Mouse (Mus musculus) thymus, adult 2 months (tissue): Measurements from ENCODE around the gene Gjb1. TPM values are rescaled to one million over a fixed set of nuclear protein-coding genes. Genes with fewer than 3 reads are reported as not detected.
"Not testable (repeated sequence)": the region's sequence is repeated elsewhere in the genome, so short reads cannot be mapped to it uniquely, and the experiment has no call there.

Source experiments
- DNase-seq: peaks from one replicate; pipeline ENCODE4 v3.0.0; 2021
- H3K27ac ChIP-seq: fragments of 200-500 bp; 2 replicates; pipeline ENCODE4 v1.5.1; 2012; ENCODE audit warnings: low read length, control low read depth; ENCODE audit not compliant: control insufficient read depth, insufficient read depth
- H3K27me3 ChIP-seq: fragments of 200-500 bp; 2 replicates; pipeline ENCODE4 v1.6.1; 2012; ENCODE audit warnings: mild to moderate bottlenecking, low read length, moderate library complexity, mixed read lengths; ENCODE audit not compliant: control insufficient read depth, insufficient read depth
- H3K36me3 ChIP-seq: fragments of 200-500 bp; 2 replicates; pipeline ENCODE4 v1.6.1; 2012; ENCODE audit warnings: mild to moderate bottlenecking, low read length, moderate library complexity; ENCODE audit not compliant: control insufficient read depth, insufficient read depth
- H3K4me1 ChIP-seq: fragments of 200-500 bp; replicated peaks from 2 replicates; pipeline ENCODE4 v1.6.1; 2012; ENCODE audit warnings: low read length; ENCODE audit not compliant: control insufficient read depth, insufficient read depth
- H3K4me3 ChIP-seq: fragments of 200-500 bp; 2 replicates; pipeline ENCODE4 v1.5.1; 2012; ENCODE audit warnings: mild to moderate bottlenecking, low read length, control low read depth, moderate library complexity; ENCODE audit not compliant: control insufficient read depth, insufficient read depth
- CTCF ChIP-seq: fragments of 200-500 bp; IDR thresholded peaks from 2 replicates; pipeline ENCODE4 v1.5.1; 2012; ENCODE audit warnings: mild to moderate bottlenecking, control low read depth, low read length, moderate library complexity, borderline replicate concordance; ENCODE audit not compliant: control insufficient read depth, poor library complexity, insufficient read depth; ENCODE audit errors: extremely low read depth
- POLR2A ChIP-seq: fragments of 200-500 bp; IDR thresholded peaks from 2 replicates; pipeline ENCODE4 v1.6.1; 2012; ENCODE audit warnings: mild to moderate bottlenecking, low read length, control low read depth, moderate library complexity; ENCODE audit not compliant: control insufficient read depth, poor library complexity, insufficient read depth; ENCODE audit errors: extremely low read depth
- WGBS: fragments of 180-500 bp; shearing (Covaris S2); methylation state at CpG from one replicate; pipeline ENCODE4 v1.1.7; 2018; 5-methylcytosine and 5-hydroxymethylcytosine counted together
- polyA plus RNA-seq: library from polyadenylated mRNA; depleted of rRNA; stranded (reverse); fragments of >200 nt; gene quantifications from 2 replicates; pipeline ENCODE4 v1.2.3, GENCODE M21; 2012

Gene Gjb1
- polyA plus RNA-seq, 1 experiment, result 0.20 TPM

DNA sequence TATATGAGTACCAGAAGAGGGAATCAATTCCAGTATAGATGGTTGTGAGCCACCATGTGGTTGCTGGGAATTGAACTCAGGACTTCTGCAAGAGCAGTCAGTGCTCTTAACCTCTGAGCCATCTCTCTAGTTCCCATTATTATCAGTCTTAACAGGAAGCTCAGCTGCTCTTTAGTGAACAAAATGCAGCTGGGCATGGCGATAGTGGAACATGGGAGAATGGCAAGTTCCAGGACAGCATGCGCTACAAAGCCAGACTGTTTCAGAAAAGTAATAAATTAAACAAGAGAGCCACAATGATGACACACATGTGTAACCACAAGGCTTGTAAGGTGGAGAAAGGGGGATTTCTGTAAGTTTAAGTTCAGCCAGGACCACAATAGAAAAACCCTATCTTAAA is 30.7 kb upstream of the Gjb1 start:
- Histone ChIP-seq H3K27me3 (no peaks in the 10 kb centered on the region), H3K4me3 (no peak overlapping the region), H3K4me1 (no peaks in the 10 kb centered on the region), H3K36me3 (no peaks in the 10 kb centered on the region), H3K27ac (no peak overlapping the region)
- no peak for DNase-seq
- no peak for TF ChIP-seq POLR2A
- no peak for TF ChIP-seq CTCF
- WGBS, result 72% methylated on average over 2 of the region's 2 CpGs

- WGBS, result 13% methylated on average over 4 of the region's 4 CpGs
- TF ChIP-seq POLR2A (no peak), CTCF (no peak)
Observed at GRCm38 (mm10) chrX:101346475-101346874, 29.7 kb upstream of the Gjb1 start.

GRCm38 (mm10) chrX:101351188-101351587 is 25.0 kb upstream of the Gjb1 start:
- no peak for DNase-seq
- no peak for TF ChIP-seq POLR2A
- TF ChIP-seq CTCF, result no peak
- 0% methylated on average over 4 of the region's 4 CpGs for WGBS
- Histone ChIP-seq H3K27ac (no peak overlapping the region), H3K4me3 (no peak overlapping the region), H3K27me3 (no peaks in the 10 kb centered on the region), H3K36me3 (no peaks in the 10 kb centered on the region), H3K4me1 (no peaks in the 10 kb centered on the region; the same call in 1 of the 2 replicates)

More at GRCm38 (mm10) chrX:101346475-101346874, 29.7 kb upstream of the Gjb1 start:
- no peak for DNase-seq
- no peaks in the 10 kb centered on the region for H3K36me3 ChIP-seq
- no peak overlapping the region for H3K27ac ChIP-seq
- no peak overlapping the region for H3K4me3 ChIP-seq
- no peaks in the 10 kb centered on the region; the same call in 1 of the 2 replicates for H3K4me1 ChIP-seq
- H3K27me3 ChIP-seq, result no peaks in the 10 kb centered on the region

DNA sequence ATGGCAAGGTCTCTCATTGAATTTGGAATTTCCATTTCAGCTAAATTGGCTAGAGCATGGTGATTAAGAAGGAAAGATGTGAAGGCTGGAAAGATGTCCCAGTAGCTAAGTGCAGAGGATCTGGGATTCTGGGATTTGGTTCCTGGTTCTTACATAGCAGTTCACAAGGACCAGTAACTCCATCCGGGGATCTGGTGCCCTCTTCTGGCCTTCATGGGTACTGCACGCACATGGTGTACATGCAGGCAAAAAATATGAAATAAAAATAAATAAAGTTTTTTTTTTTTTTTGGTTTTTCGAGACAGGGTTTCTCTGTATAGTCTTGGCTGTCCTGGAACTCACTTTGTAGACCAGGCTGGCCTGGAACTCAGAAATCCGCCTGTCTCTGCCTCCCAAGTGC is 17.3 kb upstream of the Gjb1 start:
- H3K27me3 ChIP-seq, H3K4me3 ChIP-seq, H3K36me3 ChIP-seq, H3K4me1 ChIP-seq, H3K27ac ChIP-seq: not testable (repeated sequence)
- WGBS, result 79% methylated on average over 4 of the region's 4 CpGs
- DNase-seq, result peak; percentile 7

- no peak overlapping the region for H3K4me3 ChIP-seq
- no peaks in the 10 kb centered on the region for H3K27me3 ChIP-seq
- TF ChIP-seq CTCF, result no peak
- TF ChIP-seq POLR2A, result no peak
- no peak overlapping the region for H3K27ac ChIP-seq
- WGBS, result 82% methylated on average over 7 of the region's 7 CpGs
- no peak for DNase-seq
- H3K4me1 ChIP-seq, result no peaks in the 10 kb centered on the region
- no peaks in the 10 kb centered on the region for H3K36me3 ChIP-seq
Observed at GRCm38 (mm10) chrX:101369001-101369400, 7.2 kb upstream of the Gjb1 start.

- no peak for TF ChIP-seq POLR2A
- no peak for TF ChIP-seq CTCF
- no peaks in the 10 kb centered on the region for H3K4me1 ChIP-seq
- H3K27ac ChIP-seq, result no peak overlapping the region
- H3K4me3 ChIP-seq, result no peak overlapping the region
- DNase-seq, result no peak
- WGBS, result 87% methylated on average over 3 of the region's 3 CpGs
- no peaks in the 10 kb centered on the region for H3K36me3 ChIP-seq
- H3K27me3 ChIP-seq, result no peaks in the 10 kb centered on the region
Observed at GRCm38 (mm10) chrX:101370573-101370972, 5.6 kb upstream of the Gjb1 start.

- Histone ChIP-seq H3K4me1 (no peaks in the 10 kb centered on the region), H3K36me3 (no peaks in the 10 kb centered on the region), H3K27ac (no peak overlapping the region), H3K4me3 (no peak overlapping the region), H3K27me3 (no peaks in the 10 kb centered on the region)
- no peak for DNase-seq
- WGBS, result 93% methylated on average over 5 of the region's 5 CpGs
- TF ChIP-seq POLR2A, result no peak
- no peak for TF ChIP-seq CTCF
Observed at GRCm38 (mm10) chrX:101372946-101373345, 3.2 kb upstream of the Gjb1 start.

GRCm38 (mm10) chrX:101377076-101377475 is 898 bp downstream of the Gjb1 start:
- Histone ChIP-seq H3K4me3 (no peak overlapping the region), H3K4me1 (no peaks in the 10 kb centered on the region), H3K27me3 (no peaks in the 10 kb centered on the region), H3K27ac (no peak overlapping the region), H3K36me3 (no peaks in the 10 kb centered on the region)
- 81% methylated on average over 4 of the region's 4 CpGs for WGBS
- no peak for DNase-seq
- TF ChIP-seq POLR2A (no peak), CTCF (no peak)
